Mouse (Mus musculus): Measurements from ENCODE around the gene Mx1.
A peak's percentile ranks its signal among the peaks of the same experiment; 100 is the strongest.

The Mx1 gene

GRCm38 (mm10) chr16:97443670-97444263, 18.9 kb downstream of the Mx1 start:
- peak; percentile 46 for DNase-seq

DNA sequence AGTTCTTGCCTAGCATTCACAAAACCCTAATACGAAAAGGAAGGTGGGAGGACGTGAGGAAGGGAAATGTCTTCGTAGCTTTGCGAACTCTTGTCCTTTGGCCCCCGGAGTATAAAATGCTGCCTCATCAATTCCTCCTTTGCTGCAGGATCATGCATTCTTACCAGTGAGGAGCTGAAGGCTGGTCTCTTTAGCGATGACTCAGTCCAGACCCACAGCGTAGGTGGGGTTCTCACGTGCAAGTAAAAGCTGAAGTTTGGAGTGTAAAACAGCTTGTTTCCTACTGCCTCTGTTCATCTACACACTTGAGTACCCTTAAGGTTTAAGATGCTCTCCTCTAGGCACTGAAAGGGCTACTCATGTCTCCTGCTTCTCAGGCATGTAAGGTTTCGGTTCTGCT, 20.7 kb downstream of the Mx1 start:
- DNase-seq: no peak

DNA sequence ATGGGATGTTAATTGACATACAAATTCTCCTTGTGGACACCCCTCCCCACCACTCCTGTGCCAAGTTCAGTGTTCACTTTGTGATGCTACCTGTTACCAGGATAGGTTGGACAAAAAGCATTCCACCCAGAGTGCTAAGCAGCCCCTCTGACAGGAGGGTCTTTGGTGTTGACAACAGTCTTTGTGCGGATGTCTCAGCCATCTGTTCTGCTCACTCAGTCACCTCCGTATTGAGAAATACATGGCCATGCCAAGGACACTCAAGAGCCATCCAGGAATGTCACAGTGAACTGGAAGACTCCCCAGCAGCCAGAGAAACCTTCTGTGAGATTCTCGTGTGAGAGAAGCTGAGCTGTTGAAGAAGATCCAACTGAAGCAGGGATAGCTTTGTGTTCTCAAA, 24.5 kb downstream of the Mx1 start:
- DNase-seq: no peak

DNA sequence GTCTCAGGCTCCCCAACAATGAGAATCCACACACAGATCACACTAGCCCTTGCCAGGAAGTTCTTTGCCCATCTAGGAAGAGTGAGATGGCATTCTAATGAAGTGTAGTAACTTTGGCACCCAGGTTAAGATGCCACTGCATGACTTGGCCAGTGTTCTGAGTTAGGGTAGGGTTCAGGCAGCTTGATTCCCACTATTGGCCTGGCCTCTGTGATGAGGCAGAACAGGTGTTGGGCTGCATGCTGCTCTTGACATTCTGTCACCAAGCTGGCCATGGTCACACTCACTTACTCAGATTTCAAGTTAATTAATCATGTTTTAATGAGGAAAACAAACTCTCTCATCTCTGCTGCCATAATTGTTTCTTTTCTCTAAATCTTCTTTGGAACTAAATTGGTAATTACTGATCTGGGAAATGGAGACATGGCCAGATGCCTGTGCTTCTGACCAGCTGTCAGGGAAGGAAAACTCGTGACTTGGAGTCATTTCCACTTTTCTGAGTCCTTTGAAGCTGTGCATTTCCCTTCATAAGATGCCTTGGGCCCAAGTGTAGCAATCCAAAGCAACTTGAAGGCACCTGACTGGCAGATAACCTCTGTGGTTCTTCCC, 25.2 kb downstream of the Mx1 start:
- no peak for DNase-seq

- peak; percentile 39 for DNase-seq
These were observed 28.5 kb downstream of the Mx1 start for GRCm38 (mm10) chr16:97434206-97434605.

GRCm38 (mm10) chr16:97431328-97431727, 31.4 kb downstream of the Mx1 start:
- DNase-seq: no peak

GRCm38 (mm10) chr16:97430091-97430490, 32.6 kb downstream of the Mx1 start:
- DNase-seq: no peak

DNA sequence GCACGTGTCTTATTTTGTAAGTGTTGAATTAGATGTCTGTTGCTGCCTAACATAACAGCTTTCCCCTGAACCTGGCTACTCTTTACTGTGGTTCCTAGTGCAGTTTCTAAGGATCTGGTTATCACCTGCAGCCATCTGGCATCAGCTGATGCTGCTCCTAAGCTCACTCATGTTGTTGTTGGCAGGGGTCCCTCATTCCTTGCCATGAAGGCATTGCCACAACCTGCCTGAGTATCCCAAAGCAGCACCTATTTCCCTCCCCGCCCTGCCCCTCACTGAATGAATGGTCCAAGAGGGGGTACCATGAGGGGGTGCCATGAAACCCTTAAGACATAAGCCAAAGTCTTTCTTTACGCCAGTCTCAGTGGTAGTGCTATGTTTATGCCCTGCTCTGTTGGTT, 34.7 kb downstream of the Mx1 start:
- no peak for DNase-seq

DNA sequence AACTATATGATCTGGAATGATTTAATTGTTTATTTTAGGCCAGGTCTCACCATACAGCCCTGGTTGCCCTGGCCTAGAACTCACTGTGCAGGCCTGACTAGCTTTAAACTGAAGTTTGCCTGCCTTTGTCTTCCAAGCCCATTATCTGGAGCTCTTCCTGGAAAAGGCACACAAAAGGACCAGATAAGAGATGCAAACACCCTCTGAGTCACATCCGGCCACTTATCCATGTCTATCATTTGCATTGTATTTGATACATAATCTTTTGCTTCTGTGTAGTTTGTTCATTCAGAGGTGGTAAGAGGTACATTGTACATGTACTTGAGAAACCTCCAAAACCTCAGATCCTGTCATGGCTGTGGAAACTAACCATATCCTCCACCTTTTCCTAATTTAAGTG, 39.1 kb downstream of the Mx1 start:
- DNase-seq: no peak

- no peak for DNase-seq
These were observed 41.0 kb downstream of the Mx1 start for GRCm38 (mm10) chr16:97421671-97422070.

DNA sequence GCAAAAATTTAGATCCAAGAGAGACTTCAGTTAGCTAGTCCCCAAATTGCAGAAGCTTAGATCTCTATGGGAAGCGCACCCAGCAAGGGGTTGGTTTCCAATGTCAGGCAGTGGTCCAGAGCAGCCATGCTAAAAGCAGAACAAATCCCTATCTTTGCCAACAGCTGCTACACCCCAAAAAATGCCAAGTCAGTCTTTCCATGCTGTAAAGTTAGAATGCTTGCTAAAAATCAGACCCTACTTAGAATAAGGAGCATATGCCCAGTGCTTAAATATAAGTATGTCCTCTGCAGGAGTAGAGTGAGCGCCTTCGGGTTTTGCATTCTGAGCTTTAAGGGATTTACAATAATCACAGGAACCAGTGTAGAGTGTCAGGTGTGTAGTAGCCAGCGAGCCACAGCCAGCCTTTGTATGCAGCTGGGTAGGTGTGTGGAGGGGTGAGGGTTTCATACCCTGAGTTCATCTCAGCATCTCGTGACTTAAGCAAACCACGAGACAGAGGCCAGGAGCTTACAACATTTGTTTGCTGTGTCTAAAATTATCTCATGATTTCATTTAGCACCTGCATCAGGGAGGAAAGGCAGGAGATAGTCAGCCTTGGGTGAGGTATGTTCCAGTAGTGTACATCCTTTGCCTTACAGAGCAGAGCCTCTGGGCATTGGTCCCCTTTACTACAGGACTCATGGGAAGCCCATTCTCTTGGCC, 43.8 kb downstream of the Mx1 start:
- no peak for DNase-seq

DNA sequence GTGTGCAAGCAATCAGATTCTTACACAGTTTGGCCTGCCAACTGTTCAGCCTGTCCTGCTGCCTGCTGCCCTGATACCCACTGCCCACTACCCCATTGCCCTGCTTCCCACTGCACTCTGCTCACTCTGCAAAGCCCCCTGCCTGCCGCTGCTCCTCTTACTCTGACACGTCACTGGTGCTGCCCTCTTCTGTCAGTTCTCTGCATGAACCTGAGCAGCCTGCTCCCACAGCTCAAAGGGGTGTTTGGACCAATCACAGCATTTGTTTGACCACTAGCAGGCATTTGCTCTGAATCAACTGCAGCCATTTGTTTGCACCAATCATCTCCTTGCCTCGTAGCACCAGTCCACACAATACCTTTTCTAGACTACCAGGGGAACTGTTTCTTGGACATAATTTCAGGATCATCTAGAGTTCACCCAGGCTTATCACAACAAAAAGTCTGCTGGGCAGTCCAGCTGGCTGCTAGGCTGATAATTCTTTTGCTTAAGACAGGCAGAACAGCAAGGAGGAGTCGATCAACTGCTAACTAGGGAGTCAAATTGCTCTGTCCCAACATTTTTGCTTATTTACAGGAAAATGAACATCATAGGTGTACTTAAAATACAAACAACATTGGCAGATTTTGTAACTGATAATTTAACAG, 44.7 kb downstream of the Mx1 start:
- no peak for DNase-seq

DNA sequence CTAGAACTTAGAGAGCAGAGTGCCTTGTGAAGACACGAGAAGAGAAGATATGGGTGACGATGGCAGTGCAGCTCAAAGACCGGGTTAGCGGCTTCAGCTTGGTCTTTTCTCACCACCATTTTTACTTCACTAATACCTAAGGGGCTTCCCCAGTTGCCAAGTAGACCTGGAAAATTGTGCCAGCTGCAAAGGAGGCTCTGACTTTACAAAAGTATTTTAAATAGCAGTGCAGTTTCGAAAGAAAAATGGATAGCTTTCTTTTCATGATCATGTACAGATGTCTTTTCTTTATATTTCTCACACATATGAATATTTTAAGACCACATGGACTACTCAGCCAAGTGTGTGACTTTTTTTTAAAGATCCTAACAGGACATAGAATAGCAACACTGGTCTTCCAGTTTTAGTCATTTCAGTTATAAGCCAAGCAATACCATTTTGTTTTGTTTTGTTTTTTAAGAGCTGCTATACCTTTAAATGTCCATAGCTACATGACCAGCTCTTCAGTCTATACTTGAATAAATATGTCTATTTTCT, 57.2 kb downstream of the Mx1 start:
- DNase-seq: no peak

DNA sequence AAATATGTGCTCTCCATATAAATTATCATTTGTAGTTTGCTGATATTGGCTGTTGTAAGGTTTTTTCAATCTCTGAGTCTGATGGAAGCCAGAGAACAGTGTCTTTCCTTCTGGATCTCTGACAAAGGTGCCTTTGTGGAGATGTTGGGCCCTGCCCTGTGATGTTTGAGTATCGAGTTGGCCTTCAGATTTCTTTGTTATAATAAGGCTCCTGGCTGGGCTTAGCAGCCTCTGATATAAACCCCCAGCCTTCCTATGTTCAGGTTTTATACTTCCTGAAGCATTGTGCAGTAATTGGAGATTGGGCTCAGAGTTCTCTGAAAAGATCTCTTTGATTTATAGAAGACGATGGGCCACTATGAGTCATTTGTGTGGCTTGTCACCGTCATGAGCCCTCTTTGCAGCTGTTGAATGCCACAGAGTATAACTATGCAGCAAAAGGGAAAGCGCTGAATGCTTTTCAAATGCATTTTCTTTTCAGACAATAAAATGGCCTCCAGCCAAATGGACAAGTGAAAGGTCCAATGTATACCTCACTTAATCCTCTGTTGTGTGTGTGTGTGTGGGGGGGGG, 60.4 kb downstream of the Mx1 start:
- DNase-seq: no peak

GRCm38 (mm10) chr16:97401741-97402140, 61.0 kb downstream of the Mx1 start:
- DNase-seq: no peak

DNA sequence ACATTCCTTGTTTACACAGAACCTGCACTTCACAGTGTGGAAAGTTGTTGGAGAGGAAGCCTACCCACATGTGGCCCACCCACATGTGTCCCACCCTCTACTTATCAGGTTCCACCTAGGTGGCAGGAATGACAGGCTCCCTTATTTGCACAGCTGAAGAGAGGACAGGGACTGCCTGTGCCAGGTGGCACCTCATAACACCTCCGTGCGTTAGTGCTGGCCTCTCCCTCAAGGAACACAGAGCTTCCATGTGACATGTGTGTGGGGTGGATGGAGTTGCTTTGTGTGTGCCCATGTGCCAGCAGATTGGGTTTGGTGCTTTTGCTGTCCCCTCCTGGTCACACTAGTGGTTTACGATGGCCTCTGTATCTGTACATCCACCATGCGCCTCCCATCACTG, 62.7 kb downstream of the Mx1 start:
- DNase-seq: no peak

GRCm38 (mm10) chr16:97397945-97398531, 64.7 kb downstream of the Mx1 start:
- DNase-seq: no peak

Data from cerebellum, adult 9-10 months (tissue).